Mouse (Mus musculus) MEL (cell line): ENCODE results near the gene Dok4. TPM values are rescaled to one million over a fixed set of nuclear protein-coding genes. Genes with fewer than 3 reads are reported as not detected.

Source experiments
- DNase-seq: peaks from one replicate; pipeline ENCODE4 v3.0.0; 2011; ENCODE audit warnings: low read depth, low spot score
- H3K27ac ChIP-seq: 2 replicates; pipeline ENCODE4 v1.5.1; 2012; ENCODE audit warnings: low read depth, mild to moderate bottlenecking, control low read depth, low read length, moderate library complexity; ENCODE audit not compliant: control insufficient read depth
- H3K27me3 ChIP-seq, 2 experiments: fragments of 150-350 bp in 1 of 2; sonication (generic) in 1 of 2; 2 replicates each; pipeline ENCODE4 v1.6.1; 2012; ENCODE audit warnings: low read length in 2 of 2, mild to moderate bottlenecking in 2 of 2, improper control_type of control experiment in 1 of 2, moderate library complexity in 1 of 2; ENCODE audit not compliant: insufficient read depth in 2 of 2, control insufficient read depth in 1 of 2
- H3K36me3 ChIP-seq, 2 experiments: 2 replicates each; pipeline ENCODE4 v1.6.1; 2012 to 2014; ENCODE audit warnings: low read length in 2 of 2, improper control_type of control experiment in 1 of 2, inconsistent platforms in 1 of 2, mild to moderate bottlenecking in 1 of 2; ENCODE audit not compliant: insufficient read depth in 2 of 2, control insufficient read depth in 1 of 2
- H3K4me1 ChIP-seq, 2 experiments: fragments of 150-350 bp in 1 of 2; sonication (generic) in 1 of 2; 2 replicates each; pipeline ENCODE4 v1.6.1; 2012; ENCODE audit warnings: low read length in 2 of 2, improper control_type of control experiment in 1 of 2, mild to moderate bottlenecking in 1 of 2; ENCODE audit not compliant: insufficient read depth in 2 of 2, control insufficient read depth in 1 of 2
- H3K4me3 ChIP-seq, 2 experiments: fragments of 150-350 bp in 1 of 2; sonication (generic) in 1 of 2; 2 replicates each; pipeline ENCODE4 v1.5.1; 2012; ENCODE audit warnings: low read depth in 2 of 2, low read length in 2 of 2, mild to moderate bottlenecking in 2 of 2, moderate library complexity in 2 of 2, control low read depth in 1 of 2, improper control_type of control experiment in 1 of 2; ENCODE audit not compliant: control insufficient read depth in 1 of 2, insufficient read depth in 1 of 2
- H3K79me2 ChIP-seq: 2 replicates; pipeline ENCODE4 v1.6.1; 2012; ENCODE audit warnings: mild to moderate bottlenecking, low read length, moderate library complexity; ENCODE audit not compliant: control insufficient read depth, poor library complexity, insufficient read depth
- H3K9ac ChIP-seq: 2 replicates; pipeline ENCODE4 v1.6.1; 2012; ENCODE audit warnings: low read depth, mild to moderate bottlenecking, control low read depth, low read length, moderate library complexity; ENCODE audit not compliant: control insufficient read depth, poor library complexity, severe bottlenecking
- H3K9me3 ChIP-seq: fragments of 150-350 bp; sonication (generic); replicated peaks from 2 replicates; pipeline ENCODE4 v1.6.1; 2012; ENCODE audit warnings: mild to moderate bottlenecking, low read length, improper control_type of control experiment, moderate library complexity; ENCODE audit not compliant: insufficient read depth
- BHLHE40 ChIP-seq: IDR thresholded peaks from 2 replicates; pipeline ENCODE4 v1.6.1; 2012; ENCODE audit warnings: low read depth, mild to moderate bottlenecking, inconsistent platforms, low read length, improper control_type of control experiment, borderline replicate concordance
- CTCF ChIP-seq, 3 experiments: IDR thresholded peaks in 2 of 3; conservative IDR thresholded peaks in 1 of 3; 2 replicates each; pipeline ENCODE4 v1.5.1; 2011 to 2012; ENCODE audit warnings: low read length in 3 of 3, low read depth in 2 of 3, mild to moderate bottlenecking in 2 of 3, improper control_type of control experiment in 1 of 3, inconsistent platforms in 1 of 3, mixed read lengths in 1 of 3, moderate library complexity in 1 of 3; ENCODE audit not compliant: control insufficient read depth in 1 of 3, insufficient read depth in 1 of 3, poor library complexity in 1 of 3, severe bottlenecking in 1 of 3
- ELF1 ChIP-seq: IDR thresholded peaks from 2 replicates; pipeline ENCODE4 v1.6.1; 2014; ENCODE audit warnings: low read depth, mild to moderate bottlenecking, inconsistent platforms, low read length, improper control_type of control experiment, moderate library complexity
- EP300 ChIP-seq, 2 experiments: IDR thresholded peaks; 2 replicates each; pipeline ENCODE4 v1.6.1; 2011; ENCODE audit warnings: improper control_type of control experiment in 2 of 2, low read length in 2 of 2, low read depth in 1 of 2, mild to moderate bottlenecking in 1 of 2
- ETS1 ChIP-seq: IDR thresholded peaks from 2 replicates; pipeline ENCODE4 v1.6.1; 2012; ENCODE audit warnings: low read depth, mild to moderate bottlenecking, inconsistent platforms, low read length, improper control_type of control experiment, moderate library complexity
- GABPA ChIP-seq: IDR thresholded peaks from 2 replicates; pipeline ENCODE4 v1.6.1; 2012; ENCODE audit warnings: low read depth, mild to moderate bottlenecking, inconsistent platforms, low read length, improper control_type of control experiment, moderate library complexity
- GATA1 ChIP-seq: IDR thresholded peaks from 2 replicates; pipeline ENCODE4 v1.6.1; 2011; ENCODE audit warnings: low read depth, low read length, improper control_type of control experiment
- HCFC1 ChIP-seq: IDR thresholded peaks from 2 replicates; pipeline ENCODE4 v1.6.1; 2012; ENCODE audit warnings: low read depth, mild to moderate bottlenecking, inconsistent platforms, low read length, improper control_type of control experiment, moderate library complexity
- MAFK ChIP-seq: IDR thresholded peaks from 2 replicates; pipeline ENCODE4 v1.6.1; 2011; ENCODE audit warnings: low read depth, mild to moderate bottlenecking, low read length, improper control_type of control experiment, borderline replicate concordance
- MAZ ChIP-seq: IDR thresholded peaks from 2 replicates; pipeline ENCODE4 v1.6.1; 2012; ENCODE audit warnings: low read depth, mild to moderate bottlenecking, inconsistent platforms, low read length, improper control_type of control experiment
- MEF2A ChIP-seq: IDR thresholded peaks from 2 replicates; pipeline ENCODE4 v1.6.1; 2014; ENCODE audit warnings: low read depth, mild to moderate bottlenecking, inconsistent platforms, low read length, improper control_type of control experiment; ENCODE audit not compliant: poor library complexity, insufficient replicate concordance, severe bottlenecking; ENCODE audit errors: extremely low read depth
- MYB ChIP-seq: IDR thresholded peaks from 2 replicates; pipeline ENCODE4 v1.6.1; 2011; ENCODE audit warnings: mild to moderate bottlenecking, low read depth, low read length, improper control_type of control experiment
- MYC ChIP-seq: IDR thresholded peaks from 2 replicates; pipeline ENCODE4 v1.6.1; 2011; ENCODE audit warnings: low read depth, mild to moderate bottlenecking, low read length, improper control_type of control experiment, moderate library complexity
- NELFE ChIP-seq: IDR thresholded peaks from 2 replicates; pipeline ENCODE4 v1.6.1; 2011; ENCODE audit warnings: low read depth, low read length, improper control_type of control experiment
- NRF1 ChIP-seq: IDR thresholded peaks from 2 replicates; pipeline ENCODE4 v1.6.1; 2014; ENCODE audit warnings: low read depth, mild to moderate bottlenecking, inconsistent platforms, low read length, improper control_type of control experiment, moderate library complexity; ENCODE audit not compliant: poor library complexity, insufficient read depth, severe bottlenecking
- POLR2A ChIP-seq, 2 experiments: IDR thresholded peaks; 2 replicates each; pipeline ENCODE4 v1.6.1; 2011 to 2012; ENCODE audit warnings: low read length in 2 of 2, mild to moderate bottlenecking in 2 of 2, control low read depth in 1 of 2, improper control_type of control experiment in 1 of 2, low read depth in 1 of 2, moderate library complexity in 1 of 2; ENCODE audit not compliant: control insufficient read depth in 1 of 2, insufficient read depth in 1 of 2, poor library complexity in 1 of 2
- RAD21 ChIP-seq: IDR thresholded peaks from 2 replicates; pipeline ENCODE4 v1.6.1; 2011; ENCODE audit warnings: mild to moderate bottlenecking, low read depth, low read length, improper control_type of control experiment
- SIN3A ChIP-seq: IDR thresholded peaks from 2 replicates; pipeline ENCODE4 v1.6.1; 2012; ENCODE audit warnings: low read length, improper control_type of control experiment, inconsistent platforms
- SMC3 ChIP-seq: IDR thresholded peaks from 2 replicates; pipeline ENCODE4 v1.6.1; 2011; ENCODE audit warnings: low read depth, low read length, improper control_type of control experiment
- TBP ChIP-seq: IDR thresholded peaks from 2 replicates; pipeline ENCODE4 v1.8.0; 2011; ENCODE audit warnings: low read depth, low read length, improper control_type of control experiment
- UBTF ChIP-seq: IDR thresholded peaks from 2 replicates; pipeline ENCODE4 v1.6.1; 2012; ENCODE audit warnings: low read depth, mild to moderate bottlenecking, inconsistent platforms, low read length, improper control_type of control experiment, moderate library complexity, borderline replicate concordance; ENCODE audit not compliant: insufficient read depth
- USF1 ChIP-seq: IDR thresholded peaks from 2 replicates; pipeline ENCODE4 v1.6.1; 2014; ENCODE audit warnings: low read depth, mild to moderate bottlenecking, inconsistent platforms, low read length, improper control_type of control experiment, moderate library complexity
- ZC3H11A ChIP-seq: IDR thresholded peaks from 2 replicates; pipeline ENCODE4 v1.6.1; 2012; ENCODE audit warnings: low read depth, mild to moderate bottlenecking, inconsistent platforms, low read length, improper control_type of control experiment
- ZMIZ1 ChIP-seq: IDR thresholded peaks from 2 replicates; pipeline ENCODE4 v1.6.1; 2012; ENCODE audit warnings: low read depth, mild to moderate bottlenecking, inconsistent platforms, low read length, improper control_type of control experiment, moderate library complexity
- polyA plus RNA-seq, 2 experiments: library from polyadenylated mRNA; stranded (reverse) in 1 of 2; unstranded in 1 of 2; fragments of >175 nt in 1 of 2; fragments of >200 nt in 1 of 2; gene quantifications; 2 replicates each; pipeline versions ENCODE4 v1.2.1 to v1.2.4; 2012; ENCODE audit warnings: low replicate concordance in 2 of 2, low read depth in 1 of 2; ENCODE audit not compliant: insufficient read length in 2 of 2, insufficient read depth in 1 of 2, missing spikeins in 1 of 2
- total RNA-seq: library from RNA; depleted of rRNA; stranded (reverse); fragments of 300-350 nt; gene quantifications from 2 replicates; pipeline ENCODE4 v1.2.3, GENCODE M21; 2012

Gene Dok4
- total and polyA plus RNA-seq, 3 experiments: 1.5 to 3.2 TPM; not detected in 1

GRCm38 (mm10) chr8:94838600-94838999, 37.5 kb downstream of the Dok4 start:
- peak; percentile 85 for DNase-seq
- TF ChIP-seq MEF2A (no peak), MYC (peak; percentile 84; the same call in 1 of the 2 replicates), MAZ (no peak), ZMIZ1 (0 out of 2 replicates have a peak, but pooled peaks have one; percentile 24), CTCF (IDR thresholded peaks at IDR 0.05 in 2 of 3, conservative IDR thresholded peaks at IDR 0.05 in 1 of 3; ENCODE audit: control insufficient read depth in 1 of 3, insufficient read depth in 1 of 3, low read depth in 2 of 3, low read length in 3 of 3, poor library complexity in 1 of 3, severe bottlenecking in 1 of 3) (no peak), RAD21 (no peak), POLR2A (IDR thresholded peaks at IDR 0.05; ENCODE audit: control insufficient read depth in 1 of 2, insufficient read depth in 1 of 2, low read depth in 1 of 2, low read length in 2 of 2, poor library complexity in 1 of 2) (peak in 1 of 2 experiments; percentile 16; a peak in 1 of 4 replicates), TBP (peak; percentile 73), ETS1 (peak; percentile 70; the same call in 1 of the 2 replicates), EP300 (IDR thresholded peaks at IDR 0.05; ENCODE audit: low read depth in 1 of 2, low read length in 2 of 2) (no peak), UBTF (no peak), USF1 (no peak), NELFE (0 out of 2 replicates have a peak, but pooled peaks have one; percentile 21), MYB (peak; percentile 72; the same call in 1 of the 2 replicates), SIN3A (peak; percentile 4; the same call in 1 of the 2 replicates), ZC3H11A (no peak), MAFK (no peak), SMC3 (no peak), BHLHE40 (no peak), HCFC1 (no peak), NRF1 (no peak), GABPA (no peak), GATA1 (0 out of 2 replicates have a peak, but pooled peaks have one; percentile 23), ELF1 (no peak)
- H3K4me1 ChIP-seq: peaks cover 4 to 6% of the 10 kb centered on the region in 2 experiments

More at GRCm38 (mm10) chr8:94838600-94838999, 37.5 kb downstream of the Dok4 start:
- Histone ChIP-seq H3K79me2 (peaks cover 36% of the 10 kb centered on the region), H3K27ac (peak overlapping the region; percentile 75), H3K27me3 (no peaks in the 10 kb centered on the region), H3K9me3 (no peaks in the 10 kb centered on the region), H3K4me3 (peak overlapping the region; percentile 81), H3K9ac (peak overlapping the region; percentile 89), H3K36me3 (peaks cover 2 to 16% of the 10 kb centered on the region in 2 experiments; a peak in 2 of 4 replicates)
